Mouse (Mus musculus): Measurements from ENCODE around the gene Mymx.

Gene Mymx

GRCm38 (mm10) chr17:45610144-45610866 is 8.4 kb upstream of the Mymx start:
- DNase-seq (ENCODE audit: low read depth, low spot score): peak; percentile 96

GRCm38 (mm10) chr17:45608396-45608795 is 6.5 kb upstream of the Mymx start:
- no peak for DNase-seq (ENCODE audit: low read depth, low spot score)

- peak; percentile 97 for DNase-seq (ENCODE audit: low read depth, low spot score)
Measured at GRCm38 (mm10) chr17:45606992-45607879, 5.3 kb upstream of the Mymx start.

- no peak for DNase-seq (ENCODE audit: low read depth, low spot score)
Measured at GRCm38 (mm10) chr17:45602984-45603383, 1.1 kb upstream of the Mymx start.

GRCm38 (mm10) chr17:45601325-45601724 is 577 bp downstream of the Mymx start:
- DNase-seq (ENCODE audit: low read depth, low spot score): peak; percentile 50

GRCm38 (mm10) chr17:45600267-45600666 is 1.6 kb downstream of the Mymx start:
- no peak for DNase-seq (ENCODE audit: low read depth, low spot score)

- peak; percentile 88 for DNase-seq (ENCODE audit: low read depth, low spot score)
Measured at GRCm38 (mm10) chr17:45599446-45600242, 2.3 kb downstream of the Mymx start, which contains the start of gene Slc29a1. Gene Slc29a1, minus strand, starts transcription at chr17:45599606.

- DNase-seq (ENCODE audit: low read depth, low spot score): no peak
Measured at GRCm38 (mm10) chr17:45598891-45599290, 3.0 kb downstream of the Mymx start.

GRCm38 (mm10) chr17:45598376-45598775 is 3.5 kb downstream of the Mymx start:
- no peak for DNase-seq (ENCODE audit: low read depth, low spot score)

- DNase-seq (ENCODE audit: low read depth, low spot score): no peak
Measured at GRCm38 (mm10) chr17:45597787-45598186, 4.1 kb downstream of the Mymx start.

GRCm38 (mm10) chr17:45596631-45597396 is 5.1 kb downstream of the Mymx start:
- no peak for DNase-seq (ENCODE audit: low read depth, low spot score)

- DNase-seq (ENCODE audit: low read depth, low spot score): peak; percentile 79
Measured at GRCm38 (mm10) chr17:45595736-45596390, 6.0 kb downstream of the Mymx start.

- peak; percentile 89 for DNase-seq (ENCODE audit: low read depth, low spot score)
Measured at GRCm38 (mm10) chr17:45594881-45595735, 6.8 kb downstream of the Mymx start.

- DNase-seq (ENCODE audit: low read depth, low spot score): no peak
Measured at GRCm38 (mm10) chr17:45594195-45594594, 7.7 kb downstream of the Mymx start.

GRCm38 (mm10) chr17:45593479-45593878 is 8.4 kb downstream of the Mymx start:
- no peak for DNase-seq (ENCODE audit: low read depth, low spot score)

GRCm38 (mm10) chr17:45592606-45593431 is 9.1 kb downstream of the Mymx start:
- DNase-seq (ENCODE audit: low read depth, low spot score): no peak

- no peak for DNase-seq (ENCODE audit: low read depth, low spot score)
Measured at GRCm38 (mm10) chr17:45591701-45592605, 9.9 kb downstream of the Mymx start.

GRCm38 (mm10) chr17:45590410-45590809 is 11.5 kb downstream of the Mymx start:
- DNase-seq (ENCODE audit: low read depth, low spot score): no peak
